Mouse (Mus musculus) intestine, embryonic 14.5 days (tissue): ENCODE measurements around the gene Ralgapa2. TPM values are rescaled to one million over a fixed set of nuclear protein-coding genes. Genes with fewer than 3 reads are reported as not detected.
"Not testable (repeated sequence)": the region's sequence is repeated elsewhere in the genome, so short reads cannot be mapped to it uniquely, and the experiment has no call there.

Experiments
- ATAC-seq: fragments of 200-750 bp; cut with Nextera tagmentation; replicated peaks from 2 replicates; pipeline ENCODE4 v1.8.0; 2017; ENCODE audit warnings: low read depth, moderate number of reproducible peaks, moderate TSS enrichment, moderate library complexity; ENCODE audit not compliant: low FRiP score, low TSS enrichment
- DNase-seq: peaks from one replicate; pipeline ENCODE4 v3.0.0-alpha.2; 2018; ENCODE audit warnings: low spot score
- H3K27ac ChIP-seq: fragments of 300-500 bp; sonication (generic); 2 replicates; pipeline ENCODE4 v1.5.1; 2014; ENCODE audit warnings: low read depth, mild to moderate bottlenecking, control low read depth
- H3K27me3 ChIP-seq: fragments of 300-500 bp; sonication (generic); replicated peaks from 2 replicates; pipeline ENCODE4 v1.6.1; 2014; ENCODE audit warnings: low read length, control low read depth; ENCODE audit not compliant: control insufficient read depth, insufficient read depth
- H3K36me3 ChIP-seq: fragments of 300-500 bp; sonication (generic); 2 replicates; pipeline ENCODE4 v1.6.1; 2014; ENCODE audit warnings: low read length, control low read depth; ENCODE audit not compliant: control insufficient read depth, insufficient read depth
- H3K4me1 ChIP-seq: fragments of 300-500 bp; sonication (generic); replicated peaks from 2 replicates; pipeline ENCODE4 v1.6.1; 2014; ENCODE audit warnings: low read length, control low read depth, mixed read lengths; ENCODE audit not compliant: control insufficient read depth, insufficient read depth
- H3K4me2 ChIP-seq: fragments of 300-500 bp; sonication (generic); 2 replicates; pipeline ENCODE4 v1.6.1; 2014; ENCODE audit warnings: low read length
- H3K4me3 ChIP-seq: fragments of 300-500 bp; sonication (generic); 2 replicates; pipeline ENCODE4 v1.5.1; 2014; ENCODE audit warnings: low read depth, low read length, control low read depth, mixed read lengths
- H3K9ac ChIP-seq: fragments of 300-500 bp; sonication (generic); 2 replicates; pipeline ENCODE4 v1.6.1; 2014; ENCODE audit warnings: mild to moderate bottlenecking, low read length
- H3K9me3 ChIP-seq: fragments of 300-500 bp; sonication (generic); 2 replicates; pipeline ENCODE4 v1.6.1; 2016; ENCODE audit warnings: low read length, control low read depth; ENCODE audit not compliant: control insufficient read depth
- WGBS: fragments of 180-500 bp; shearing (Covaris S2); extraction: QIAGEN DNeasy Blood & Tissue Kit; methylation state at CpG from one replicate; pipeline ENCODE4 v1.1.7; 2014; 5-methylcytosine and 5-hydroxymethylcytosine counted together
- polyA plus RNA-seq: library from polyadenylated mRNA; unstranded; fragments of >200 nt; fragmentation: Nextera tagmentation; extraction: Ambion mirVana; gene quantifications from 2 replicates; pipeline ENCODE4 v1.2.1, GENCODE M21; 2014

Gene Ralgapa2
- polyA plus RNA-seq, 1 experiment from 2014 or later, result 13.1 TPM

DNA sequence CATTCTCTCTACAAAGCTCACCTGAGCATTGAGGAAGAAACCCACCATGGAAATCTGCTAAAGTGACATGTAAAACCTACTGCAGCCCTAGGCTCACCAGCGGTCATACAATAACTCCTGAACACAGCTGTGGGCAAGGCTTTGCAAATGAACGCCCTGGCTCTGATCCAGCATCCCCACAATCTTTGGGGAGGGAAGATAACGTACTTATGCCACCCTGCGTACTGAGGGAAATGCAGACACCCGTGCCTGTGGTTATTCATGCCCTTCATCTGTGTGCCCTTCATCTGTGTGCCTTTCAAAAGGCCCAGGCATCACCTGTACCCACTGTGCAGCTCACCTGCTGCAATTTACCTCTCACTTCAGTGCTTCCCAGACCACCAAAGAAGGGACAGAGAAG lies 41.2 kb downstream of the Ralgapa2 start:
- H3K27me3 ChIP-seq, result no peaks in the 10 kb centered on the region
- H3K9ac ChIP-seq, result no peak overlapping the region
- H3K27ac ChIP-seq, result no peak overlapping the region
- no peaks in the 10 kb centered on the region for H3K9me3 ChIP-seq
- H3K36me3 ChIP-seq, result no peaks in the 10 kb centered on the region
- H3K4me1 ChIP-seq, result no peaks in the 10 kb centered on the region
- ATAC-seq (no peak), DNase-seq (no peak)
- H3K4me3 ChIP-seq, result no peak overlapping the region
- WGBS, result 61% methylated on average over 5 of the region's 5 CpGs
- no peak overlapping the region for H3K4me2 ChIP-seq

DNA sequence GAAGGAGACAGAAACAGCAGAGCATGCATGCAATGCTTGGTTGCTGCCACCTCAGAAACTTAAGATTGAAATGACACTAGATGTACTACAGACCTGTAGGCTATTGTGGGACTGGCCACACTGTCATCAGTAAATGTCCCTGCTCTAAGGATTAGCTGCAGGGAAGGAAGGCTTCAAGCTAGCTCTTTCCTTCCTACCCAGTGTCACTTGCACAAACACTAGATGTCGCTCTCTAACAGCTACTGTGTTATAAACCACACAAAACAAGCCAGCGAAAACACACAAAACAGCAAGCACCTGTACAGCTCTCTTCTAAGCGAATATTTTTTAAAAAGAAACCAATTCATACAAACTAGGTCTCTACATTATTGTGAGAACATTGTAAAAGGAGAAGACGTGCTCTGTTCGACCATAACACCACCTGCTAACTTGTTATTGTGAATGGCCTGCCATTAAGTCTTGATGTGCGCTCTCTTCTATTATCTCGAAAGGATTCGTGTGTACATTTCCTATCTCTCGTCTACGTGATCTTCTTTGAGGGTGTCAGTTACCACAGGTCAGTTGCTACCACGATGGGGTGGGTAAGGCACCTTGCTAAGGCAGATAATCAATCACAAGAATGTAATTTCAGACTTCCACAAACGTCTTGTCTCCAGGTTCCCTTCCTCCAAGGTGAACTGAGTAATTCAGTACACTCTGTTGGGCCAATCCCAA lies 42.3 kb downstream of the Ralgapa2 start:
- Histone ChIP-seq H3K4me3 (no peak overlapping the region), H3K4me2 (no peak overlapping the region), H3K27me3 (no peaks in the 10 kb centered on the region), H3K36me3 (no peaks in the 10 kb centered on the region), H3K9ac (no peak overlapping the region), H3K27ac (no peak overlapping the region), H3K4me1 (no peaks in the 10 kb centered on the region), H3K9me3 (no peaks in the 10 kb centered on the region)
- DNase-seq, result no peak
- 0 out of 2 replicates have a peak, but pooled peaks have one; percentile 34 for ATAC-seq
- 46% methylated on average over 12 of the region's 12 CpGs for WGBS

DNA sequence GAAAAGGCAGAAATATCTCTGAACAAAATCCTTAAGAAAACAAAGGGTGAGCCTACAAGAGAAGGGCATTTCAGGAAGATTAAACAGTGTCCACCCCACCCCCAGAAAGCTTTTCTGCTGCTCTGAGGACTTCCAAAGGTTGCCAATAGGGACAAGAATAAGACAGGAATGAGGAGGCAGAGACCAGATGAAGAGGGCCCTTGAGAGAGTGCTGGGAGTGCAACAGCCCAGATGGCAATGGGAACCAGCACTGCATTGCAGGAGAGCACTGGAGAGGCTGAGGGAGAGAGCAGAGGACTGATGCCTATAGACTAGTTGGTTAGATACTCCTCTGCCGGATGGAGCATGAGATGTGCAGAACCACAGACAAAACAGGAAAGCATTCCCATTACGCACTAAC lies 43.2 kb downstream of the Ralgapa2 start:
- no peaks in the 10 kb centered on the region for H3K9me3 ChIP-seq
- no peak overlapping the region for H3K4me3 ChIP-seq
- H3K27ac ChIP-seq, result no peak overlapping the region
- DNase-seq, result peak; percentile 42
- no peaks in the 10 kb centered on the region for H3K4me1 ChIP-seq
- no peaks in the 10 kb centered on the region for H3K27me3 ChIP-seq
- no peak overlapping the region for H3K4me2 ChIP-seq
- ATAC-seq, result 0 out of 2 replicates have a peak, but pooled peaks have one; percentile 47
- no peaks in the 10 kb centered on the region for H3K36me3 ChIP-seq
- no peak overlapping the region for H3K9ac ChIP-seq
- WGBS, result 82% methylated on average over 2 of the region's 2 CpGs

DNA sequence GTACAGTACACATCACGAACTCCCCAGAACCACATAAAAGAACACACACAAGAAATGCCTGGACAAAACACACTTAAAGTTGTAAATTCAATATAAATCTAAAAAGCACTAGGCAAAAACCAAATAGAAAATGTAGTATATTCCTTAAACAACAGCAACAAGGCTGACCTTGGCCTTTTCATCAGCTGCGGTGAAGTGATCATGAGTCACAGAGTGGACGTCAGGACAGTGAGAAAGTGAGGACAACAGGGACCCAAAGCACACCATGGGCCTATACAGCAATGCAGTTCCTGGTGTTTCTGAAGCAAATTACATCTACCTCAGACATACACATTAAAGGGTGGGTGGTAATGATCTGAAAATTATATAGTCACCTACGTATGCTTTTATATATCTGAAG lies 44.1 kb downstream of the Ralgapa2 start:
- Histone ChIP-seq H3K27me3 (no peaks in the 10 kb centered on the region), H3K9me3 (no peaks in the 10 kb centered on the region), H3K4me2 (no peak overlapping the region), H3K36me3 (no peaks in the 10 kb centered on the region), H3K4me1 (no peaks in the 10 kb centered on the region), H3K27ac (no peak overlapping the region), H3K4me3 (no peak overlapping the region), H3K9ac (no peak overlapping the region)
- DNase-seq (peak; percentile 10), ATAC-seq (no peak)
- WGBS, result 93% methylated on average over 4 of the region's 4 CpGs

DNA sequence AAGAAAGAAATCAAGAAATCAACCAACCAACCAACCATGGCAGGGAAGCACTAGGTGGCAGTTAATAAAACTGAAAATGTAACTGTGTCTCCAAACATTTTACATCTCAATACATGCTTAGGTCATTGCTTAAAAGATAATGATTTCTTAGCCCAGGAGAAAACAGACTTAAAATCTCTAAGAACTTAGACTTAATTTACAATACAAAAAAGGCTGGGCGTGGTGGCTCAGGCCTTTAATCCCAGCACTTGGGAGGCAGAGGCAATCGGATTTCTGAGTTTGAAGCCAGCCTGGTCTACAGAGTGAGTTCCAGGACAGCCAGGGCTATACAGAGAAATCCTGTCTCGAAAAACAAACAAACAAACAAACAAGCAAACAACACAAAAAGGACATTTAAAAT lies 45.3 kb downstream of the Ralgapa2 start:
- H3K27me3 ChIP-seq, H3K4me1 ChIP-seq, DNase-seq, H3K4me2 ChIP-seq, H3K36me3 ChIP-seq, H3K9ac ChIP-seq, H3K4me3 ChIP-seq, ATAC-seq, H3K9me3 ChIP-seq, H3K27ac ChIP-seq: not testable (repeated sequence)
- 78% methylated on average over 3 of the region's 3 CpGs for WGBS

DNA sequence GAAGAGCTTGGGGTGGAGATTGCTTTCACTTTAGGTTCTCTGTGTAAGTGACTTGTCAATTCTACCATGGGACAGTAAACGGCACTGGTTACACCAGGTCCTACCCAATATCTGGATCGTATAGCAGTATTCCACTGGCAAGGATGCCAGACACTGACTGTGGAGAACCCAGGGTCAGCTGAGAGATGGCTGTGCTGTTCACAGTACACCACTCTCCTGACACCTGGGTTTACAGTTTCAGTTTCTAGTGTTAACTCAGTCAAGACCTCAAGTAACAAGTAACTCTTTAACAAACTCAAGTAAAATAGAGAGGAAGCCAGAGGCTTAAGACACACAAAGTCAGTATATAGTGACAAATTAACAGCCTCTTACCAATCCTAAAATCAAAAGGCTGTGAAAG lies 54.6 kb downstream of the Ralgapa2 start:
- no peak for DNase-seq
- H3K4me1 ChIP-seq, result no peaks in the 10 kb centered on the region
- ATAC-seq, result no peak
- 43% methylated on average over 2 of the region's 2 CpGs for WGBS
- H3K27me3 ChIP-seq, result no peaks in the 10 kb centered on the region
- no peak overlapping the region for H3K9ac ChIP-seq
- no peak overlapping the region for H3K4me3 ChIP-seq
- H3K27ac ChIP-seq, result no peak overlapping the region
- no peaks in the 10 kb centered on the region for H3K9me3 ChIP-seq
- H3K4me2 ChIP-seq, result no peak overlapping the region
- no peaks in the 10 kb centered on the region for H3K36me3 ChIP-seq

DNA sequence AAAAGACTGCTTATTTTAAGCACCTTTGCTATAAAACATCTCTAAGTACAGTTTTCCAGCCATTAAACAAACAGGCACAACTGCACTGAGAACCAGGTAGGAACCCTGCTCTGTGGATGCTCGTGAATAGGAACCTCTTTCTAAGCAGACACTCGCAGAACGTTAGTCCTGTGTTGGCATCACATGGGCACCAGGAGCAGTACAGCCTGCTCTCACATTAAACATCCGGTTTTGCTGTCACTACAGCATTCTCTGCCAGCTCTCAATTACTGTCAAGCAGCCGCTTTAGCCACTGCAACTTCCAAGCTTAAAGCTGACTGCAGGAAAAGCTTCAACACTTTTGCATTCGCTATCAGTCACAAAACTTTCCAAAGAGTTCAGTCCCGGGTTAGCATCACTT lies 55.5 kb downstream of the Ralgapa2 start:
- Histone ChIP-seq H3K27ac (no peak overlapping the region), H3K9me3 (no peaks in the 10 kb centered on the region), H3K9ac (no peak overlapping the region), H3K4me1 (no peaks in the 10 kb centered on the region), H3K4me2 (no peak overlapping the region), H3K27me3 (no peaks in the 10 kb centered on the region), H3K36me3 (no peaks in the 10 kb centered on the region), H3K4me3 (no peak overlapping the region)
- DNase-seq (no peak), ATAC-seq (no peak)
- 48% methylated on average over 7 of the region's 7 CpGs for WGBS

DNA sequence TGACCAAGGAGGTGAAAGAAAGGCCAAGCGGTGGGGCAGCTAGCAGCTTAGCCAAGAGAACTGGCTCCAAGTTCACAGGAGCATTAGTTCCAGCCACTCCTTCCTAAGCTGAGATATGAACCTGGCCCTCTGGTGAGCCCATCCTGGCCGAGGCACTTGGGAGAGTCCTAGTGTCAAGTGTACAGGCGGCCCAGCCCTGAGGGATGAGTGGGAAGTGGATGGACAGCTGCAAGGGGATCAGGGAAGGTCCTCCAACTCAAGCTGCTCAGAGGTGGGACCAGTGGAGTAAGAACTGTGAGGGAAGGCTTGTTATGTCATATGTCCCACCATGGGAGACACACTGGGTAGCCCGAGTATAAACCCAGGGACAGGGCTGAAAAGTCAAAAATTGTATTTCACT lies 56.1 kb downstream of the Ralgapa2 start:
- WGBS, result 88% methylated on average over 4 of the region's 4 CpGs
- no peak overlapping the region for H3K27ac ChIP-seq
- no peak overlapping the region for H3K9ac ChIP-seq
- H3K27me3 ChIP-seq, result no peaks in the 10 kb centered on the region
- DNase-seq (no peak), ATAC-seq (no peak)
- no peaks in the 10 kb centered on the region for H3K4me1 ChIP-seq
- H3K36me3 ChIP-seq, result no peaks in the 10 kb centered on the region
- H3K4me2 ChIP-seq, result no peak overlapping the region
- no peaks in the 10 kb centered on the region for H3K9me3 ChIP-seq
- H3K4me3 ChIP-seq, result no peak overlapping the region

DNA sequence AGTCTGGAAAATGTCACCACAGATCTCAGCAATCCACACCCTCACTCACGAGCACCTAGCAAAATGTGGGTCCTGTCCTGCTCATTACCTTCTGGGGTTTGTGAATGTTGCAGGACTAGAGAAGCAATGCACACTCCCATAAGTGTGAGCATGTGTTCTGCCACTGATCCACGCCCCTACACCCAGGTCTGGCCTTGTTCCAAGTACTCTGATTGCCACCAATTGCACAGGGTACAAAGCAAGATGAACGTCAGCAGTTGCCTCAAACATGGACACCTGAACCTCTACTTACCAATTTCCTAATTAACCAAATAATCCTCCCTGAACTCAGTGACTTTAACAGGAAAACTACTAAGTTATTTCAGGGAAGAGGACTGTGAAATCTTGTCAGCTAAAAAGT lies 68.1 kb downstream of the Ralgapa2 start:
- H3K4me1 ChIP-seq, result no peaks in the 10 kb centered on the region; the same call in 1 of the 2 replicates
- no peak overlapping the region for H3K4me2 ChIP-seq
- 81% methylated on average over 3 of the region's 3 CpGs for WGBS
- no peak overlapping the region for H3K27ac ChIP-seq
- DNase-seq, result no peak
- no peak for ATAC-seq
- H3K36me3 ChIP-seq, result 0 out of 2 replicates have a peak, but pooled peaks cover 4% of the 10 kb centered on the region
- no peaks in the 10 kb centered on the region for H3K9me3 ChIP-seq
- H3K4me3 ChIP-seq, result no peak overlapping the region
- no peaks in the 10 kb centered on the region for H3K27me3 ChIP-seq
- H3K9ac ChIP-seq, result no peak overlapping the region
